Mouse (Mus musculus): Measurements from ENCODE around the gene Ifitm2. TPM values are rescaled to one million over a fixed set of nuclear protein-coding genes. Genes with fewer than 3 reads are reported as not detected.
A peak's percentile ranks its signal among the peaks of the same experiment; 100 is the strongest.

Gene Ifitm2
- total RNA-seq, 4 experiments from 2014 or later = 431 to 671 (median 563) TPM

DNA sequence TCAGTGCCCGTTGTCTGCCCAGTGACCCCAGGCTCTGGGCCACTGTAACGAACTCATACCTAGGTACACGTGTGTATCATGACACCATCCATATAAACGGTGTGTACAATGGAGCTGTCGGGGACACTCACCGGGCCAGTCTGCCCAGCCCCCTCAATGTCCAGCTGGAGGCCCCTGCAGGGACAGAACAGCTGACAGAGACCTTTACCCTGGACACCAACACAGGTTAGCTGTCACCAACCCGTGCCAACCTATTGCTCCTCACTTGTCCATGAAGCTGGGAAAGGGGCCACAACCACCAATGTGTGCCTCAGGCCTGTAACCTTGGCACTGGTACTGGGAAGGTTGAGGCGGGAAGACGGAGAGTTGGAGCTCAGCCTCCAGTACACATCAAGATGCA, 13.4 kb downstream of the Ifitm2 start:
- no peak for DNase-seq

DNA sequence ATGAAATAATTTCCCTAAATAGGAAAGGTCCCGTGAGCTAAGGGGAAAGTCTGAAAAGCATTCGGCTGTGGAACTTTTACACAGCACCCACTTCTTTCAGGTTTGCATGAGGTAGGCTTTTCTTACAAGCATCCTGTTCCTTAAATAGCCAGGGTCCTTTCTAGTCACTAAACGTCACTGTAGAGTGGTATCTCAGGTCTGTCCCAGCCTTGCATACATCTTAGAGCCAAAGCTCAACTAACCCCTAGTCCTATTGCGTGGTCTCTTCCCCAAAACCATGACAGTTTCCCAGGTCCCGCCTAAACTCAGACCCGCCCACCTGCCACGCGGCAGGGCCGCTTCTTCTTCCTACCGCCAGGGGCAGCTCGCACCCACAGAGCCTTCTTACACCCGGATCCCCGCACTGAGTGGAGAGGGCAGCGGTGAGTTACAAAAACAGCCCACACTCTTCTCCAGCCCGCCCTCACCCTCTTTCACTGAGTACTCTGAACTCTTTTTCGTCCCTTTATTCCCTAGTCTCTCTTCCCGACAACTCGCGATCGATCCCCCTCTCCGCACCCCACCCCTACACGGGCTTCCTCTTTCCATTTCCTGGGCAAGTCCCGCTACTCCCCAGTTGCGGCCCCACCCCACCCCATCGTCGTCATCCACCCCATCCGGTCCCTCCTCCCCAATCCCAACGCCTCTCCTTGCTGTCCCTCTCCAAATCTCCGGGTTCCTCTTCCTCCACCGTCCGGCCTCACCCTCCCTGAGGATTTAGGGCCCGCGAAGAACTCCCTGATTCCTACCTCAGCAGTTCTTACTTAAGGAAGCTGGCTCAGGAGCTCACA, 14.3 kb downstream of the Ifitm2 start, which contains the start of gene Pgghg:
TSS of gene Pgghg (plus strand) at position 170 of the 830 bp plus-strand sequence.
- DNase-seq = peak; percentile 87

- DNase-seq = no peak
Observed at GRCm38 (mm10) chr7:140939669-140940171, 16.1 kb downstream of the Ifitm2 start.

DNA sequence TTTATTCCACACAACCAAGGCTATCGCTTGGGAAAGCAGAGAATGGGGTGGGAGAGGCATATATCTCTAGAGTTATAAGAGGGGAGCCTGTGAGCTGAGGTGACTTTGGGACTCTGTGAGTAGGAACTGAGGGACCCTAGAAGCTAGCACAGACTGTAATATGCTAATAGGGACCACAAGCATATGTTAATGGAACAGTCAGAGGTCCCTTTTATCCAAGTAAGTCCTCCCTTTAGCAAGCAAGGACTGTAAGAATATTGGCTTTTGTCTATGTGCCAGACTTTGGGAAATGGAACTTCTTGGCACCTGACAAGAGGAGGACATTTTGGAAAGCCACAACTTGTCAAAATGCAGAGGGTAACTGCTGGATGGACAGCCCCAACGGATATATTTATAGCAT, 16.9 kb downstream of the Ifitm2 start:
- no peak for DNase-seq

DNA sequence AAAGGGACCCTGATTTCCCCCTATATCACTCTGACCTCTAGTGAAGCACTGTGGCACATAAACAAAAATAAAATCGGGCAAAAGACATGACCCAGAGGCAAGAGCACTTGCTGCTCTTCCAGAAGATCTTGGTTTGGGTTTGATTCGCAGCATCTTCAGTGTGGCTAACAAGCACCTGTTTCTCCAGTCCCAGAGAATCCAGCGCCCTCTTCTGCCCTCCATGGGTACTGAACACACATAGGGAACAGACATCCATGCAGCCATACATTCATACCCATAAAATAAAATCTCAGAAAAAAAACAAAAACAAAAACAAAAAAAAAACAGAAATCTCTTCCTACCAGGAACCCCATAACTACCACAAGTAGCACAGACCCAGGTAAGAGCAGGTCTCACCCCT, 17.4 kb downstream of the Ifitm2 start:
- no peak for DNase-seq

DNA sequence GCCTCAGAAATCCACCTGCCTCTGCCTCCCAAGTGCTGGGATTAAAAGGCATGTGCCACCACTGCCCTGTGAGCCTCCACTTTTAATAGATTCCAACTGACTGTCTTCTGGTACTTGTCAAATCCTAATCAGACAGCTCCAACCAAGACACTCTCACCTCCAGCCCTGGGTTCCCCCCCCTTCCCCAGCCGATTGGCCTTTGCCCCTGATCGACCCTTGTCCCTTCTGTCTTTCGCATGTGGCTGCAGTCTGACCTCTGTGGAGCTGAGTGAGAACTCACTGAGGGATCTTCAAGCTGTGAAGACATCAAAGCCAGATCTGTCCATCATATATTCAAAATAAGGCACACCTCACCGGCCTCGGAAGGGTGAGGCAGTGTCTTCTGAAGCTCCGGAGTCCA, 28.6 kb downstream of the Ifitm2 start:
- no peak for DNase-seq

GRCm38 (mm10) chr7:140923070-140923775, 32.6 kb downstream of the Ifitm2 start:
- no peak for DNase-seq

- DNase-seq = no peak
Observed at GRCm38 (mm10) chr7:140922398-140923069, 33.3 kb downstream of the Ifitm2 start.

- DNase-seq = no peak
Observed at GRCm38 (mm10) chr7:140921225-140921975, 34.4 kb downstream of the Ifitm2 start.

DNA sequence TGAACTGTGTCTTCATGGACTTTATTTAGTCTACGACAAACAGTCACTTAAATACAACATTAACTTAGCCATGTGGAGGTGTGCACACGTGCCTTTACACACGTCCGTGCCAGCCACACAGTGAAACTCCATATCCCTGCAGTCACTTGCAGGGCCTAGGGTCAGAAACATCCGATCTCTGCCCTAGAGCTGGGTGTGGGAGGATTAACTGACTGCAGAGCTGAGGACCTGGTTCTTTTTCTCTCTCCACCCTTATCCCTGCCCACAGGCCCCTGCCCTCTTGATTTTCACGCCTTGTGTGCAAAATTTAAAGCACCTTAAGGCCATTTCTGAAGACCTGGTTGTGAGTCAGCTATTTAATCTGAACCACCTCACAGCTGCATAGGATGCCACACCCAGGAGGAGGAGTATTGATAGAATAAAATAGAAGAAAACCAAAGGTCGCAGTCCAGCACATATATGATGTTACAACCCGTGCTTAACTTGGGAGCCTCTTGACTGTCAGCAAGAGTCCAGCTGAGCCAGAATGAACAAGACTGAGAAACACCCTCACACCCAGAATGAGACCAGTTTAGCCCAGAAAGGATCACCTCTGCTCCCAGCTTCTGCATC, 35.3 kb downstream of the Ifitm2 start, which contains the start of gene Nlrp6:
TSS of gene Nlrp6 (plus strand) at position 485 of the 612 bp plus-strand sequence.
- no peak for DNase-seq

GRCm38 (mm10) chr7:140919911-140920310, 35.9 kb downstream of the Ifitm2 start:
- no peak for DNase-seq

- DNase-seq = no peak
Observed at GRCm38 (mm10) chr7:140914031-140914690, 41.6 kb downstream of the Ifitm2 start.

DNA sequence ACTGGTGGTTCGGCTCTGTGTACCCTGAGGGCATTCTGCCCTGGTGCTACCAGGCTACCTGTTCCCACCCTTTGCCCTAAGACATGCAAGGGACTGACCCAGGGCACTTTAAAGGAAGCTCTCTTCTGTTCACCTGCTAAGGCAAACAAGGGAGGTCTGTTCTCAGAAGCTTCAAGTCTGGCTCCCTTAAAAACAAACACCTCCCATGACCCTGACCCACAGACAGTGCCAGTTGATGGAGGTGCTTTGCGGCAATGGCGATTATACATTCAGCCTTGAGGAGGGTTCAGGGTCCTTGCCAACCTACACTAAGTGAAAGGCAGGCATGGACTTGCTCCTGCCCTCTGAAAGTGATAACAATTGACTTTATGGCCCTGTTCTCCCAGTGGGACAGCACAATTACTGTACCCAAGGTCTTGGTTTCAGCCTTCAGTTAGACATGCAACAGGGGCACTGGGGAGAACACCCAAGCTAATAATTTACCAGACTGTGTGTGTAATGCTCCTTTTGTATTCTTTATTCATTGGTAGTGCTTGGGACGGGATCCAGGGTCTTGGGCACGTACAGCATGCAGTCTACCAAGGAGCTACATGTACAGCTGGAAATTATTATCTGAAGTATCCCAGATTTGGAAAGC, 42.8 kb downstream of the Ifitm2 start:
- no peak for DNase-seq

DNA sequence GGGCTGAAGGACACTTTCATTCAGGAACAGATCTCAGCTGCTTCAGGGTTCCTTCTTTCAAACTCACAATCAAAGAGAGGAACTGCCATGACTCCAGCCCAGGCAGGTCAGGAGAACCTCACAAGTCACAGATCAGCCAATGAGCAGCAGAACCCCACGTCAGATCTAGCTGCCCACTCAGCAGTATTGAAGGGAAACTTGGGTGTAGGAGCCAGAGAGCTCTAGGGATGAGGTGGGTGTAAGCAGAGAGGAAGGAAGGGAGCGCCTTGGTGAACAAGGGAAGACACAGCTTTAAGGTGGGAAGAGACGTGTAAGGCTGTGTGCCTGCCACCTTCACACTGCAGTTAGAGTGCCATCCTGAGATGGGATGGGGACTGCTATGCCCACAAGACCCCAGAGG, 43.5 kb downstream of the Ifitm2 start:
- no peak for DNase-seq

DNA sequence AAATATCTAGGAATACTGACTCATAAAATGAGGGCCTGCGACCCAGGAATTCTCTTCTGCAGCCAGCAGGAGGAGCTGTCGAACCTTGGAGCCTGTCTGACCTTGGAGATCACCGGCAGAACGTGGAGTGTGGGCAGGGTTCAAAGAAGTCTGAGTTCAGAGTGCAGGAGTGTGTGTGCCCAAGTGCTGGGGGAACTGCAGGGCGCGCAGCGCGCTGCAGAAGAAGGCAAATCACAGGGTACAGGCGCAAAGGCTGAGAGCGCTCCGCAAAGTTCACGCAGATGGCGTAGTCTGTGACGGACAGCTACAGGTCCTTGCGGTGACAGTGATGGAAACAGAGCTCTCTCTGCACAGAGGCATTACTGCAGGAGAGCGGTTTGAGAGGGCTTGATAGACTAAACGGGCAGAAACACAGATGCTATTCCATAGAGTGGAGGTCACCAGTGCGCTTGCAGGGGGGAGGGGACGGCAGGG, 47.1 kb downstream of the Ifitm2 start:
- peak; percentile 81 for DNase-seq

DNA sequence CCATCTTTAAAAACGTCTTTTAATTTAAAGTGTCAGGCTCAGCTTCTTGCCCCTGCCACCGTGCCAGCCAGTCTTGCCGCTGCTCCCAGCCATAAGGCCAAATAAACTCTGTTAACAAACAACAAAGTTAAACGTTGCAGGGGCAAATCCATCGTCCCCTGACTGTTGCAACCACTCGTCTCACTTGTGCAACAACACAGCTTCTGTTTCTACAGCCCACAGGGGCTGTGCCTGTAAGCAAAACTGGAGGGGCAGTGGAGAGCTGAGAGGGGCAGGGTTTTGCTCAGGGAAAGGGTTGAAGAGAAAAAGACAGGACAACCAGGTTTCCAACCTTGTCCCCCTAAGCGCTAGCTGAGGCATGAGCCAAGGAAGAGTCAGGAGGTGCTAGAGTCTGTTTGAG, 47.6 kb downstream of the Ifitm2 start:
- DNase-seq = no peak

DNA sequence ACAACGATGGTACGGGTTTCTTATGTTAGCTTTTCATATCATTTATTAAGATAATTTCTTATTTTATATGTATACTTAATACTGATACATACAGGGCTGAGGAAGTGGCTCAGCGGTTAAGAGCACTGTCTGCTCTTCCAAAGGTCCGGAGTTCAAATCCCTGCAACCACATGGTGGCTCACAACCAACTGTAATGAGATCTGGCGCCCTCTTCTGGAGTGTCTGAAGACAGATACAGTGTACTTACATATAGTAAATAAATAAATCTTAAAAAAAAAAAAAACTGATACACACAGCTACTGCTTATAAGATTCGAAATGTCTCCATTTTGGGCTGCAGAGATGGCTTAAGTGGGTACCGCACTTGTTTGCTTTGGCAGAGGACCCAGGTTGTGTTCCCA, 48.1 kb downstream of the Ifitm2 start:
- DNase-seq = no peak

GRCm38 (mm10) chr7:140907131-140907530, 48.7 kb downstream of the Ifitm2 start:
- DNase-seq = peak; percentile 60

DNA sequence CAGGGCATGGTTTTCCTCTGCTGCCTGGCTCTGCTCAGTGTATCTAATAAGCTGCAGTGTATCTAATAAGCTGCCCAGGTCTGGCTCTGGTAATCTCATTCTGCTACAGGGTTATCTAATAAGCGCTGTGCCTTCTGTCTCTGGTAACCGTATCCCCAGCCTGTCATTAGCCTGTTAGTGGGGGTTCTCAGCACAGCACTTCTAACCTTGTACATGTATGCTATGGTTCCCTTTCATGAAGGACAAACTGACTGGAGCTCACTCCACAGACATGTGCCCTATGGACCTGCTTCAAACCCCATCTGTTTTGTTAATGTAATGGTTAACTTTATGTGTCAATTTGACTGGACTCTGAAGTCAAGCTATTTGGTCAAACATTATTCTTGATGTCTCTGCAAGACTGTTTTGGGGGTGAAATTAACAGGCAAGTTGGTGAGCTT, 50.1 kb downstream of the Ifitm2 start:
- no peak for DNase-seq

All from adrenal gland, adult 8-10 months (tissue).